Mouse (Mus musculus) bone marrow, adult 2 months (tissue): ENCODE measurements around the gene Efna5. TPM values are rescaled to one million over a fixed set of nuclear protein-coding genes. Genes with fewer than 3 reads are reported as not detected.

Experiments used
- H3K27ac ChIP-seq: fragments of 200-500 bp; 2 replicates; pipeline ENCODE4 v1.5.1; 2012; ENCODE audit warnings: low read depth, mild to moderate bottlenecking, control low read depth, inconsistent platforms, low read length; ENCODE audit not compliant: control insufficient read depth, poor library complexity, insufficient read depth
- H3K4me1 ChIP-seq: fragments of 200-500 bp; 2 replicates; pipeline ENCODE4 v1.6.1; 2011; ENCODE audit warnings: low read length; ENCODE audit not compliant: control insufficient read depth, insufficient read depth
- H3K4me3 ChIP-seq: fragments of 200-500 bp; replicated peaks from 2 replicates; pipeline ENCODE3; 2011; ENCODE audit warnings: mild to moderate bottlenecking, low read depth, low read length, control low read depth; ENCODE audit not compliant: control insufficient read depth
- CTCF ChIP-seq: fragments of 200-500 bp; IDR thresholded peaks from 2 replicates; pipeline ENCODE4 v1.5.1; 2011; ENCODE audit warnings: low read length, control low read depth; ENCODE audit not compliant: control insufficient read depth, insufficient read depth
- POLR2A ChIP-seq: fragments of 200-500 bp; IDR thresholded peaks from 2 replicates; pipeline ENCODE4 v1.6.1; 2011; ENCODE audit warnings: low read depth, mild to moderate bottlenecking, control low read depth, low read length, borderline replicate concordance; ENCODE audit not compliant: control insufficient read depth
- WGBS: fragments of 180-500 bp; shearing (Covaris S2); methylation state at CpG from one replicate; pipeline ENCODE4 v1.1.7; 2018; 5-methylcytosine and 5-hydroxymethylcytosine counted together
- polyA plus RNA-seq: library from polyadenylated mRNA; stranded (reverse); fragments of >200 nt; gene quantifications from 2 replicates; pipeline ENCODE4 v1.2.4, GENCODE M21; 2011; ENCODE audit warnings: low replicate concordance; ENCODE audit not compliant: missing spikeins, insufficient read depth, insufficient read length

Gene Efna5
- polyA plus RNA-seq, 1 experiment = 2.1 TPM

DNA sequence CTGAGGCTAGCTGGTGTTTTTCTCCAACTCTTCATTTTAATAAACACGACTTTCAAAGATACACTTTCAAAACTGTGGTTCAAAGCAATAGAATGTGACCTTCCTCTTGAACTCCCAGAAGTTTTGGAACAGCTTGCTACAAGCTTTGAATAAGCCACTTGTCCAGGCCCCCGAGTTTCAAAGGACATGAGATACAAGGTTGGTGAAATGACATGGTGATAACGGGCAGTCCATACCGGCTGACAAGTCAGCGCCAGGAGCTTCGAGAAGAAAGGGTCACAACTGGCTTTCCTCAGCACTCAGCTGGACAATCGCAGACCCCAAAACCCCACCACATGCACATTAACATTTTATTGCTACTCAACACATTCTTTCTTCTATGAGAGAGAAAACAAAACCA is 219.3 kb downstream of the Efna5 start:
- TF ChIP-seq CTCF (no peak), POLR2A (no peak)
- Histone ChIP-seq H3K27ac (no peak overlapping the region), H3K4me3 (no peak overlapping the region), H3K4me1 (no peaks in the 10 kb centered on the region)
- WGBS = 84% methylated on average over 7 of the region's 7 CpGs

DNA sequence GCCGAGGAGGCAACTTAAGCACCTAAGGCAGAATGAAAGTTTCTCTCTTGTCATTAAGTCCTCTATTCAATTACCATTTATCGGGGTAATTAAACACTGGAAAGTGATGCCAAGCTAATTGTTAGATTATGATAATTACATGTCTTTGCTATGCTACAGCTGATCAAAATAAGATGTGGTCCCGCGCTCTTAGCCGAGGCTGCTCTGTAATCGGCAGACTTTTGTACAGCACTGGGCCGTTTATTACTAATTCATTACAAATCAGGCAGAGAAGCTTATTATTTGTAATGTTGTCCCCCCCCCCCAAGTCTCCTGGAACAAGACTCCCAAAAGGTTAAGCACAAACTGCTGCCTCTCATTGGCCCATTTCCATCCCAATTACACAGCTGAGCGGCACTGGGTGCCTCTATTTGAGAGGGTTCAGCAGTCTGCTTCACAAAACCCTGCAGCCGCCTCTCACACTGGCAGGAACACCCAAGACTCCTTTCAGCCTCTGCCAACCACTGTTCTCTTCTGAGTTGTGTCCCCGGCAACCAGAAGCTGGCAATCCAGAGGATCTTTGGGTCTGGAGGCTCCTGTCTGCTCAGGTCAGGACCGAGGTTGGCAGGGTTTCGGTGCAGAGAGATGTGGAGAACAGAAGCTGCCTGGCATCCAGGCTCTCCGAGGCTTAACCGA is 221.5 kb downstream of the Efna5 start:
- H3K27ac ChIP-seq = no peak overlapping the region
- whole genome bisulfite sequencing = 86% methylated on average over 14 of the region's 14 CpGs

GRCm38 (mm10) chr17:62657832-62658630 is 223.1 kb downstream of the Efna5 start:
- no peak for TF ChIP-seq POLR2A
- TF ChIP-seq CTCF = no peak
- H3K27ac ChIP-seq = no peak overlapping the region
- H3K4me3 ChIP-seq = no peak overlapping the region
- 79% methylated on average over 12 of the region's 12 CpGs for WGBS
- no peaks in the 10 kb centered on the region for H3K4me1 ChIP-seq

More for the DNA sequence above, 221.5 kb downstream of the Efna5 start:
- Histone ChIP-seq H3K4me1 (no peaks in the 10 kb centered on the region), H3K4me3 (no peak overlapping the region)
- TF ChIP-seq CTCF (no peak), POLR2A (no peak)

DNA sequence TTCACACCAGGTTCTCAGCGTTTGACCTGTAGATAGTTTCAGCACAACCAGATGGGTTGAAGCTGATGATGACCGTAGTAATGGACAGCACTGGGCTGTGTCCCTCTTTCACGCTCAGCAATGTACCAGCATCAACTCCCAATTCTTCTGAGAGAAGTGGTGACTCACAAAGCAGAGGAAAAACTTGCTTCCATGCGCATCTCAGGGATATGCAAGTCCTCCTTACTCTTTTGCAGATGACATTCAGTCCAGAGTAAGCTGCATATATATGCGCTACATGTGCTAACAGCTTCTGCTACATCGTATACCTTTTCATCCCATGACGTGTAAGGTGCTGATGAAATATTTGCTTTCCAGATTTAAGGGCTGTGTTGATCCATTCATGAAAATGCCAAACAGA is 224.1 kb downstream of the Efna5 start:
- TF ChIP-seq POLR2A (no peak), CTCF (no peak)
- 80% methylated on average over 7 of the region's 7 CpGs for WGBS
- H3K4me1 ChIP-seq = no peaks in the 10 kb centered on the region

GRCm38 (mm10) chr17:62656591-62656990 is 224.5 kb downstream of the Efna5 start:
- Histone ChIP-seq H3K27ac (no peak overlapping the region), H3K4me1 (no peaks in the 10 kb centered on the region), H3K4me3 (no peak overlapping the region)
- 68% methylated on average over 7 of the region's 7 CpGs for WGBS
- TF ChIP-seq POLR2A = no peak
- no peak for TF ChIP-seq CTCF

More for the DNA sequence above, 224.1 kb downstream of the Efna5 start:
- Histone ChIP-seq H3K4me3 (no peak overlapping the region), H3K27ac (no peak overlapping the region)

DNA sequence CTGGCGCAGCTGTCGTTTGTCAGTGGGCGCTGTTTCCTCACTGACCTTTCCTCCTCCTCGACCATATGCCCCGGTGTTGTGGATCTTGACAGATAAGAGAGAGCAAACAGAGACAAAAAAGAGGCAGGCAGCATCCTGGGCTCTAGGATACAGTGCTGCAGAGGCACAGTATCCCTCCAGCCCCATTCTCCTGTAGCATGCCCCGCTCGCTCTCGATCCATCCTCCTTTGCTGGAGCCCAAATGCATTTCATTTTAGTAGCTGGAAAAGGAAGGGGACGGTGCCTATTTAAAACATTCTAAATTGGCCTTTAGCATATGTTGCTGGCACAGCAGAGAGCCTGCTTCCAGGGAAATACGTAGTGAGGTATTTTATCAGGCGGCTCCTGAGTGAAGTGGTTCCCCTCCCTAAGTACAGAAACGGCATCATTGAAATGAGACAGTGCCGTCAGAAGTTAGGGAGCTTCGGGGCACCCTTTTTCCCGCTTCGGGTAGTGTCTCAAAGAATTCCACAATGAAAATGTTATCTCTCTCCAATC is 225.2 kb downstream of the Efna5 start:
- Histone ChIP-seq H3K4me1 (no peaks in the 10 kb centered on the region), H3K4me3 (no peak overlapping the region), H3K27ac (no peak overlapping the region)
- WGBS = 78% methylated on average over 16 of the region's 16 CpGs
- no peak for TF ChIP-seq CTCF
- no peak for TF ChIP-seq POLR2A

- 79% methylated on average over 6 of the region's 6 CpGs for WGBS
- Histone ChIP-seq H3K4me1 (no peaks in the 10 kb centered on the region), H3K4me3 (no peak overlapping the region), H3K27ac (no peak overlapping the region)
- TF ChIP-seq CTCF (no peak), POLR2A (no peak)
These were observed 228.7 kb downstream of the Efna5 start for GRCm38 (mm10) chr17:62652451-62652850.

- Histone ChIP-seq H3K4me1 (no peaks in the 10 kb centered on the region), H3K27ac (no peak overlapping the region), H3K4me3 (no peak overlapping the region)
- 78% methylated on average over 8 of the region's 8 CpGs for WGBS
- TF ChIP-seq POLR2A (no peak), CTCF (no peak)
These were observed 229.4 kb downstream of the Efna5 start for GRCm38 (mm10) chr17:62651696-62652095.
